Mouse (Mus musculus) forebrain, embryonic 13.5 days (tissue): ENCODE measurements around the gene Slc35c2. TPM values are rescaled to one million over a fixed set of nuclear protein-coding genes. Genes with fewer than 3 reads are reported as not detected.

Experiments
- ATAC-seq: fragments of 200-750 bp; cut with Nextera tagmentation; 2 replicates; pipeline ENCODE4 v1.8.0; 2017
- H3K27ac ChIP-seq: fragments of 300-500 bp; sonication (generic); 2 replicates; pipeline ENCODE4 v1.5.1; 2015; ENCODE audit warnings: inconsistent platforms, mild to moderate bottlenecking, moderate library complexity
- H3K27me3 ChIP-seq: fragments of 300-500 bp; sonication (generic); 2 replicates; pipeline ENCODE4 v1.6.1; 2015; ENCODE audit warnings: mild to moderate bottlenecking, inconsistent platforms
- H3K36me3 ChIP-seq: fragments of 300-500 bp; sonication (generic); 2 replicates; pipeline ENCODE4 v1.6.1; 2015; ENCODE audit warnings: mild to moderate bottlenecking, inconsistent platforms; ENCODE audit not compliant: poor library complexity, severe bottlenecking
- H3K4me1 ChIP-seq: fragments of 300-500 bp; sonication (generic); 2 replicates; pipeline ENCODE4 v1.6.1; 2015; ENCODE audit warnings: inconsistent platforms
- H3K4me2 ChIP-seq: fragments of 300-500 bp; sonication (generic); 2 replicates; pipeline ENCODE4 v1.6.1; 2015; ENCODE audit warnings: inconsistent platforms, mild to moderate bottlenecking, moderate library complexity
- H3K4me3 ChIP-seq: fragments of 300-500 bp; sonication (generic); 2 replicates; pipeline ENCODE4 v1.5.1; 2015; ENCODE audit warnings: mild to moderate bottlenecking, inconsistent platforms
- H3K9ac ChIP-seq: fragments of 300-500 bp; sonication (generic); 2 replicates; pipeline ENCODE4 v1.6.1; 2015; ENCODE audit warnings: mild to moderate bottlenecking, inconsistent platforms
- H3K9me3 ChIP-seq: fragments of 300-500 bp; sonication (generic); replicated peaks from 2 replicates; pipeline ENCODE4 v1.6.1; 2016; ENCODE audit warnings: inconsistent platforms
- WGBS: fragments of 180-500 bp; shearing (Covaris S2); methylation state at CpG from one replicate; pipeline ENCODE4 v1.1.7; 2015; 5-methylcytosine and 5-hydroxymethylcytosine counted together
- polyA plus RNA-seq: library from polyadenylated mRNA; unstranded; fragments of >200 nt; fragmentation: Nextera tagmentation; extraction: Ambion mirVana; gene quantifications from 2 replicates; pipeline ENCODE4 v1.2.1, GENCODE M21; 2015

Slc35c2 gene
- polyA plus RNA-seq, 1 experiment from 2014 or later, result 63.8 TPM

DNA sequence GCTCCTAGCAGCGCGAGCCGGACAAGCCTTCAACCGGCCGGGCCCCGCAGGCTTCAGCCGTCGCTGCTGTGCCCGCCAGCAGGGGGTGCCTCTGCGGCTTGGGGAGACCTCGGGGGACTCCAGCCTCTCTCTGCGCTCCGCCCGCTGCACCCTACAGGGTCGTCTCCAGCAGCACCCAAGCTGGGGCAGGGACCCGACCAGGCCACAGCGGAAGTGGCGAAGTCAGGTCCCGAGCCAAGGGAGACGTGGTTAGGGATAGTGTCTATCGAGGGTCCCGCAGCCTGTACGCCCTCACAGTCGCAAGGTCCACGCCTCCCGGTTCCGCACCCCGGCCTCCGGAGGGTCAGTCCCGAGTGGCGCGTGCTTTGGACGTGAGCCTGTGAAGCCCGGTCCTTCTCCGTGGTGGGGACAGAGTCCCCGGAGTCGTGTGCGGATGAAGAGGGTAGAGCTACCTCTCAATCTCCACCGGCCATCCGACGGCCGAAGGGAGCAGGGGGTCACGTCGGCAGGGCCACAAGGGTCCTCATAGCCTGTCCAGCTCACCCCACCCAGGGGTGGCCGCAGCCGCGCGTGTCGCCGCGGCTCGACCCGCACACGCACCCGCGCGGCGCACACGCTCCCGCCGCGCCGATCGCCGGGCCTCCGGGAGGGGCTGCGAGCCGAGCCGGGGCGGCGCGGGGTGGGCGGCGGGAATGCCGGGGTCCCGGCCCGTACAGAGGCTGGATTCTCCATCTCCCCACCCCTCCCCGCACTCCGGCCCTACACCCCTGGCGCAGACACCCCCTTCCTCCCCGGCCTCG lies 54.0 kb downstream of the Slc35c2 start:
- Histone ChIP-seq H3K27me3 (peaks cover 62% of the 10 kb centered on the region), H3K4me2 (peak overlapping the region; percentile 96), H3K4me3 (peak overlapping the region; percentile 67), H3K36me3 (no peaks in the 10 kb centered on the region), H3K9ac (peak overlapping the region; percentile 82), H3K9me3 (no peaks in the 10 kb centered on the region), H3K27ac (peak overlapping the region; percentile 73), H3K4me1 (peaks cover 57% of the 10 kb centered on the region)
- ATAC-seq, result peak; percentile 37; the same call in 1 of the 2 replicates
- WGBS, result 1% methylated on average over 74 of the region's 82 CpGs

DNA sequence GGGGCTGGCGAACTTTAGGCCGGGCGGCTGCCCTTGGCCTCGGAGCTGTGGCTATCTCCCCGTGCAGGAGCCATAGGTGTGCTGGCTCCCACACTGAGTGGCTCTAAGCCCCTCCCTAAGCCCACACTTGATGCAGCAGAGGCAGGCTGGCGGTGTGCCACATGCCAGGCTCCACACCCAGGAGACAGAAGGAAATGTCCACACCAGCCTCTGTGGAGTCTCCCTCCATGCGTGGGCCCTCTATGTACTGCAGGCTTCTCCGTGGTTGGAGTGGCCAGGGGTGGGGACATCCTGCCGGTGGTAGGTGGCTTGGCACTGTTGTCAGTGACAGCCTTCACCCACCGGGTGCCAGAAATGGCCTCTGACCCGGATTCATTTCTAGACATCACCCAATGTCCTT lies 58.6 kb downstream of the Slc35c2 start:
- Histone ChIP-seq H3K27me3 (peaks cover 37% of the 10 kb centered on the region), H3K4me1 (peaks cover 60% of the 10 kb centered on the region), H3K27ac (no peak overlapping the region), H3K4me3 (no peak overlapping the region), H3K9ac (no peak overlapping the region), H3K9me3 (no peaks in the 10 kb centered on the region), H3K36me3 (no peaks in the 10 kb centered on the region), H3K4me2 (no peak overlapping the region)
- WGBS, result 82% methylated on average over 11 of the region's 11 CpGs
- no peak for ATAC-seq

Other genes with a start within 250 kb of the Slc35c2 start
- gene Cd40, start 232.2 kb downstream of the Slc35c2 start, polyA plus RNA-seq, result 5.4 and 6.6 TPM in 2 replicates
- not detected in 2 replicates for gene 1700025C18Rik, start 197.1 kb downstream of the Slc35c2 start, polyA plus RNA-seq
- 5.0 and 6.2 TPM in 2 replicates for gene Cdh22, start 53.0 kb downstream of the Slc35c2 start, polyA plus RNA-seq
- gene Elmo2, start 38.6 kb upstream of the Slc35c2 start, polyA plus RNA-seq, result 90.5 and 101 TPM in 2 replicates
- 5.7 and 6.1 TPM in 2 replicates for gene Zfp663, start 80.9 kb upstream of the Slc35c2 start, polyA plus RNA-seq
- gene Zfp334, start 100.4 kb upstream of the Slc35c2 start, polyA plus RNA-seq, result 13.6 and 15.5 TPM in 2 replicates
- gene Ocstamp, start 112.5 kb upstream of the Slc35c2 start, polyA plus RNA-seq, result not detected in 2 replicates
- 2.8 and 3.1 TPM in 2 replicates for gene Slc13a3, start 185.4 kb upstream of the Slc35c2 start, polyA plus RNA-seq
- 41.3 and 47.0 TPM in 2 replicates for gene Trp53rka, start 205.5 kb upstream of the Slc35c2 start, polyA plus RNA-seq
- gene Slc2a10, start 215.9 kb upstream of the Slc35c2 start, polyA plus RNA-seq, result 2.7 and 2.8 TPM in 2 replicates